Mouse (Mus musculus): Measurements from ENCODE around the gene Pbx1.
A peak's percentile ranks its signal among the peaks of the same experiment; 100 is the strongest.

Pbx1 gene

GRCm38 (mm10) chr1:168425017-168425705, 6.9 kb downstream of the Pbx1 start:
- DNase-seq (ENCODE audit: low read depth): no peak

GRCm38 (mm10) chr1:168423389-168423930, 8.6 kb downstream of the Pbx1 start:
- no peak for DNase-seq (ENCODE audit: low read depth)

DNA sequence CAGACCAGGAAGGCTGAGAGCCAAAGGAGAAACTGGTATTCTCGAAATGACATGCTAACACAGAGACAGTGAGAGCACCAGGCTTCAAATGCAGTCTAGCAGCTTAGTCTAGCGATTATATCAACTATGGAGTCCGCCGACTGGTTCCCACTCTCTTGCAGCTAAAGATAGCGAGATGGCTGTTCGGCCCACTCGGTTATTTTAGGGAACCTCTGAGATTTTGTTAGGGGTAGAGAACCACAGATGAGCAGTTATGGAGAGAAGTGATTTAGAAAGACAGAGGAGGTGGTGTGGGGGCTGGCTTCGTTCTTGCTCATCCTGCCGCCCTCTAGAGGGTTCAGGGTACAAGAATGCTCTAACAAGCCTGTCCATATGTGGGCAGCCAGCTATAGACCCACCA, 13.2 kb downstream of the Pbx1 start:
- DNase-seq (ENCODE audit: low read depth): no peak

DNA sequence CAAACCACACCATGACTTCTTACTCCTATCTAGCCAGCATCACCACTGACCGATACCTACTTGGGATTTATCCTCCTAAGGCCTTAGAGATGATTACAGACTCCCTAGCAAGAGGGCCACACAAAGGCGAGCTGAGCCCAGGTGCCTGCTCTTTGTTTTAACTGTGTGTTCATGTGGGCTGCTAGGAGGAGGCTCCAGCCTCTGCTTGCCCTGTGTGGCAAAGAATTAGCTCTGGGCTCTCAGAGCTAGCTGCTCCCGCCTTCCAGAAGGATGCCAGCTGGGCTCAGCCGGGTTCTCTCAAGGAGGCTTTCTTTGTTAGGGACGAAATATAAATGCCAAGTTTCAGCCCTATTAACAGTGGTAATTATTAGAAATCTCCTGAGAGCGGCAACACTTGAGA, 14.4 kb downstream of the Pbx1 start:
- DNase-seq (ENCODE audit: low read depth): no peak

- DNase-seq (ENCODE audit: low read depth): no peak
Observed at GRCm38 (mm10) chr1:168416729-168417437, 15.2 kb downstream of the Pbx1 start.

- no peak for DNase-seq (ENCODE audit: low read depth)
Observed at GRCm38 (mm10) chr1:168410611-168411010, 21.5 kb downstream of the Pbx1 start.

GRCm38 (mm10) chr1:168410054-168410453, 22.0 kb downstream of the Pbx1 start:
- DNase-seq (ENCODE audit: low read depth): no peak

- no peak for DNase-seq (ENCODE audit: low read depth)
Observed at GRCm38 (mm10) chr1:168408757-168409156, 23.3 kb downstream of the Pbx1 start.

DNA sequence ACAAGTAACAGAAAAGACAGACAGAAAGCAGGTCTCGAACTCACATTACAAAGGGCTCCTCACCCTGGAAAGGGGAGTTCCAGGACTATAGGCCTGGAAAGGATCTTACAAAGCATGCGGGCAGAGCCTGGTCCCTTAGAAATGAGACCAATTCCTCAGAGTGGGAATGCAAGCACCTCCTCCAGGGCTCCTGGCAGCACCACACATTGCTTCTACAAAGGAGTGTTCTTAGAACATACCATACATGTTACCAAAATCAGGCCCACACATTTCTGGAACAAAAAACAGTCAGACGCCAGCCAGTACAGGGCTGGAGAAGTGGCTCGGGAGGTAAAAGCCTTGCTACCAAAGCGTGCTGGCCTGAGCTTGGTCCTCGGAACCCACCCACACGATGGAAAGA, 24.1 kb downstream of the Pbx1 start:
- no peak for DNase-seq (ENCODE audit: low read depth)

DNA sequence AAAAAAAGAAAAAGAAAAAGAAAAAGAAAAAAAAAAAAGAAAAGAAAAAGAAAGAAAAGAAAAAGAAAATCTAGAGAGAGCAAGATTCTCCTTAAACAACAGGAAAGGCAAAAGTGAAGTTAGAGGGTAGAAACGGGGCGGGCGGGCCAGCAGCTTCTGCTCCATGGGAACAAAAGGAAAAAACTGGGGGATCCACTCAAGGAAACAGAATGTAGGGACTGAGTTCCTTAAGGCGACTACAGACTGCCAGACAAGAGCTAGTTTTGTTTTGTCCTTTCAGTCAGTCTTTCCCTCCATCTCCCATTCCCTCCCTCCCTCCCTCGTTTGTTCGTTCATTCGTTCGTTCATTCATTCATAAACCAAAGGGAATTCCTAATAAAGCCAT, 25.8 kb downstream of the Pbx1 start:
- no peak for DNase-seq (ENCODE audit: low read depth)

DNA sequence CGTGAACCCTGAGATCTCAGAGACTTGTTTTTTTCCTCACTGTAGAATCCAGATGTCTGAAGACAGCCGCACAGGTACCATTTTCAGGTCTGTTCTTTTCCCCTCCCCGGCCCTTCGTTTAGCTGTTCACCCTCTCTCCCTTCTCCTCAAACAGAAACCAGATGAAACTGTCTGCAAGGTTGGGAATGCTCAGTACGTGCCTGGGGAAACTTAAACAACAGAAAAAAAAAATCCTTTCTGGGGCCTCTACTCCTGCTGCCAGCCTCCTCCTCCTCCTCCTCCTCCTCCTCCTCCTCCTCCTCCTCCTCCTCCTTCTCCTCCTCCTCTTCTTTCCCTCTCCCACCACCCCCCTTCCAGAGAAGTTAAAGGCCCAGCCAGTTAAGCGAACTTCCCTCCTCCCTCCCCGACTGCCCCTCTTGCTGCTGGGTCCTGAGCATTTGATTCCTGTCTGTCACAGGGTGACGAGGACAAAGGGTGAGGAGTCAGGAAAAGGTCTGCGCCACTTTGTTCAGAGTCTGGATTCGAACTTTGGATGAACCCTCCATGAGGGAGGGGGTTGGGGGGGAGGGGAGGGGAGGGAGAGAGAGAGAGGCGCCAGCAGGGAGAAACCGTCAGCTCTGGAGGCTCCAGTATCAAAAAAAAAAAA, 26.3 kb downstream of the Pbx1 start:
- no peak for DNase-seq (ENCODE audit: low read depth)

- no peak for DNase-seq (ENCODE audit: low read depth)
Observed at GRCm38 (mm10) chr1:168403529-168403928, 28.5 kb downstream of the Pbx1 start.

- no peak for DNase-seq (ENCODE audit: low read depth)
Observed at GRCm38 (mm10) chr1:168402683-168403082, 29.4 kb downstream of the Pbx1 start.

DNA sequence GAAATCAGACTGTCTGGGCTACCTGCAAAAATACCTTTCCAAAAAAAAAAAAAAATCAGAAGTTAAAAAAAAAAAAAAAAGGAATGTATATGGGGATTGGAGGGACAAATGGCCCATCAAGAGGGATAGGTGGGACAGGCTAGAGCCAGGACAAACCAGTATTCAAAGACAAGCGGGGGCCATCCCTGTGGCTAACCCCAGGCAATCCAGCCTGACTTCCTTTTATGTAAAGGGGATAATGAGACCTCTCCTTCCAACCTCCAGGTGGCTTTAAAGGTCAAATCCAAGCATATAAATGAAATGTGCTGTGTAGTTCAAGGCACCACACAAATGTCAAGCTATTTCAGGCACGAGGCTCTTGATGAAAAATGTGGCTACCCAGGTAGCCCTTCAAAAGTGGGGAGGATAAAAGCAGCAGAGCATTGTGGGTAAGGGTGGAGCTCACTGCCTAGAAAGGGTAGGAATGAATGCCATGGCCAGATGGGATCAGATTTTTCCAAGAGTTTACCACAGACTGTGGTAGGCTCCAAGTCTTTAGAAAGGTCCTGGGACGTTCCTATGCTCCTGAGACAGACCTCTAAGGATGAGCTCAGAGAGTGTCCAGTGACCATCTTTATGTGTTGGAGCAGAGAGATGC, 36.4 kb downstream of the Pbx1 start:
- no peak for DNase-seq (ENCODE audit: low read depth)

- DNase-seq (ENCODE audit: low read depth): no peak
Observed at GRCm38 (mm10) chr1:168394535-168394934, 37.5 kb downstream of the Pbx1 start.

- DNase-seq (ENCODE audit: low read depth): no peak
Observed at GRCm38 (mm10) chr1:168393456-168393855, 38.6 kb downstream of the Pbx1 start.

DNA sequence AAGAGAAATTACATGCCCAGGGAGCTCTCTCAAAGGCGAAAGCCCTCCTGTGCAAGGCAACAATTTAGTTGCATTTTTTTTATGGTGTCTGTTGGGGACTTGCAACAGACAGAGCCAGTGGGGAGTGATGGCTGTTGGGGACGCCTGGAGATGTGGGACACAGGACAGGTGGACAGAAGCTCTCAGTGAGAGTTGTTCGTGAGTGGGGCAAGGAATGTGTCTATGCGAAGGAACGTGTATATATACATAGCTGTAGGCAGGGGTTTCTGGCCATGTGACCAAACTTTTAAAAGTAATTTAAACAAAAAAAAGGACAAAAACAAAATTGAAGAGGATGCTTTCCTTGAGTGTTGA, 39.6 kb downstream of the Pbx1 start:
- no peak for DNase-seq (ENCODE audit: low read depth)

- peak; percentile 68 for DNase-seq (ENCODE audit: low read depth)
Observed at GRCm38 (mm10) chr1:168391617-168392499, 40.2 kb downstream of the Pbx1 start.

GRCm38 (mm10) chr1:168390748-168391147, 41.3 kb downstream of the Pbx1 start:
- DNase-seq (ENCODE audit: low read depth): no peak

GRCm38 (mm10) chr1:168386159-168386558, 45.9 kb downstream of the Pbx1 start:
- DNase-seq (ENCODE audit: low read depth): no peak

DNA sequence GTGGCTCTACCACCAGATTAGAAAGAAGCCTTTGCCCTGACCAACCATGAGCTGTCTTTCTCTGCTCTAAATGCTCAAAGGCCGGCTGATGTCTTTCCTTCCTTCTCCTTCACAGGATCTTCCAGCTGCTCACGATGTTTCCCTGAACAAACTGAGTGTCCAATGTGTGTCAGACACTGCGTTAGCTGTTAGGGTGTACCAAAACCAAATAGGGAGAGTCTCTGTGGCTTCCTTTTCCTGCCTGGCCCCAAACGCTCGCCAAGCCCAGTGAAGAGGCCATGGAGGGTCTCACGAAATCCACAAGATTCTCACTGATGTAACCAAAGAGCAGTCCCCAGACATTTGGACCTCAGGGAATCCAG, 47.5 kb downstream of the Pbx1 start:
- no peak for DNase-seq (ENCODE audit: low read depth)
